Mouse (Mus musculus) MEL (cell line): ENCODE data around the gene P4ha1.

Source experiments
- CTCF ChIP-seq, 3 experiments: IDR thresholded peaks in 2 of 3; conservative IDR thresholded peaks in 1 of 3; 2 replicates each; pipeline ENCODE4 v1.5.1; 2011 to 2012; ENCODE audit warnings: low read length in 3 of 3, low read depth in 2 of 3, mild to moderate bottlenecking in 2 of 3, improper control_type of control experiment in 1 of 3, inconsistent platforms in 1 of 3, mixed read lengths in 1 of 3, moderate library complexity in 1 of 3; ENCODE audit not compliant: control insufficient read depth in 1 of 3, insufficient read depth in 1 of 3, poor library complexity in 1 of 3, severe bottlenecking in 1 of 3
- E2F4 ChIP-seq: IDR thresholded peaks from 2 replicates; pipeline ENCODE4 v1.6.1; 2011; ENCODE audit warnings: low read depth, low read length, improper control_type of control experiment, borderline replicate concordance
- RCOR1 ChIP-seq: IDR thresholded peaks from 2 replicates; pipeline ENCODE4 v1.6.1; 2012; ENCODE audit warnings: low read depth, mild to moderate bottlenecking, inconsistent platforms, low read length, improper control_type of control experiment
- TAL1 ChIP-seq: IDR thresholded peaks from 2 replicates; pipeline ENCODE4 v1.6.1; 2012; ENCODE audit warnings: mild to moderate bottlenecking, inconsistent platforms, low read length, moderate library complexity, mixed read lengths

DNA sequence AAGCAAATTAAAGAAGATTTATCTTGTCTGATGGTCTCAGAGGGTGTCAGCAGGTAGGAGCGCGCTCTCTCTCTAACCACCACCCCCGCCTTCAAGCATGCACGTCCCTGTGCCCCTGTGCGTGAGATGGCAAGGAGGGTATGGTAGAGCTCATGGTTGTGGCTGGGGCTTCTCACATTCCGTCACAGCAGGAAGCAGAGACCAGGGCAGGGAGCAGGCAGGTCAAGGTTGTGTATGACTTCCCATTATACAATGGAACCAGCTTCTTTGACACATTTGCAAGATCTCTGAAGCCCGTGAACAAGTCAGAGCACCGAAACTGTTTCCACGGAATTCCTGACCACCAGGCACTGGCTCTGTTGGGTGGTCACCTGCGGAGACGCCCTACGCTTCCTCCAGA lies 87.2 kb downstream of the P4ha1 start:
- TF ChIP-seq E2F4 (no peak), CTCF (IDR thresholded peaks at IDR 0.05 in 2 of 3, conservative IDR thresholded peaks at IDR 0.05 in 1 of 3; ENCODE audit: control insufficient read depth in 1 of 3, insufficient read depth in 1 of 3, low read depth in 2 of 3, low read length in 3 of 3, poor library complexity in 1 of 3, severe bottlenecking in 1 of 3) (no peak), RCOR1 (no peak), TAL1 (no peak)
